In genomic region chr12:102354126-102354984, GRCm38 (mm10) we compare ENCODE assay signal across 11 mouse cellular contexts.
DNase-seq lines count a peak whose midpoint lies in the region; ATAC-seq and TF ChIP-seq lines count a peak whose summit lies in the region.
"Had no signal": no experiment of that assay in that cellular context is flagged by ENCODE, and none has a peak within 500 bp of the region (broad histone marks: within the 10 kb centered on the region; RNA-seq: fewer than 3 reads in every experiment).

No protein-coding gene starts in this region.

- no peaks in the 10 kb centered on the region for H3K9me3 ChIP-seq in liver, postnatal 0 days (ENCODE audit: low read length)
- H3K9me3 ChIP-seq: limb, embryonic 10.5 days had no signal

- TF ChIP-seq EP300 in liver, postnatal 0 days (IDR thresholded peaks at IDR 0.05; ENCODE audit: low read depth), result no peak

- ATAC-seq in liver, postnatal 0 days, result peak; percentile 67

- no peaks in the 10 kb centered on the region for H3K27me3 ChIP-seq in liver, postnatal 0 days (ENCODE audit: insufficient read depth, low read length)
- H3K27me3 ChIP-seq in spleen, adult 2 months (ENCODE audit: control insufficient read depth, insufficient read depth, low read length), result no peaks in the 10 kb centered on the region

- peaks cover 32% of the 10 kb centered on the region for H3K36me3 ChIP-seq in liver, postnatal 0 days (replicated peaks; ENCODE audit: insufficient read depth, low read length)
- peaks cover 10% of the 10 kb centered on the region for H3K36me3 ChIP-seq in spleen, adult 2 months (ENCODE audit: control insufficient read depth, insufficient read depth, low read length)
- H3K36me3 ChIP-seq: limb, embryonic 10.5 days had no signal

- peak; percentile 55 for DNase-seq in lung, postnatal 25 days (ENCODE audit: low spot score)
- no peak for DNase-seq in lung, postnatal 10 days
- DNase-seq in c-Kit-positive CD71-negative TER-119-negative erythroid progenitor cells, embryonic 14.5 days (ENCODE audit: low read depth), result peak; percentile 50
- DNase-seq in liver, postnatal 0 days, result peak; percentile 56
- DNase-seq in spleen, adult 2 months (ENCODE audit: low read depth in 1 of 2, low spot score in 2 of 2), result peak; percentile 31 to 71
- no peak for DNase-seq in right cerebral cortex, postnatal 14 days
- no peak for DNase-seq in heart, postnatal 36 days
- no peak for DNase-seq in urinary bladder, postnatal 10 days (ENCODE audit: low spot score)
- DNase-seq: adrenal gland, adult 2 months; kidney, adult 18-20 months had no signal

- intact Hi-C loops in heart, postnatal 36 days (cut with DNase I), result no loop called here

- peak overlapping the region; percentile 34 for H3K4me3 ChIP-seq in liver, postnatal 0 days (ENCODE audit: low read depth, low read length)
- H3K4me3 ChIP-seq in spleen, adult 2 months (ENCODE audit: extremely low read depth, insufficient read depth, insufficient read length), result peak overlapping the region; percentile 60
- H3K4me3 ChIP-seq: limb, embryonic 10.5 days had no signal

- no peak for TF ChIP-seq CTCF in liver, postnatal 0 days (IDR thresholded peaks at IDR 0.05; ENCODE audit: low read depth)
- no peak for TF ChIP-seq CTCF in spleen, adult 2 months (IDR thresholded peaks at IDR 0.05; ENCODE audit: extremely low read depth, insufficient read depth, insufficient read length, insufficient replicate concordance)

- H3K9ac ChIP-seq in liver, postnatal 0 days (replicated peaks), result peak overlapping the region; percentile 41; the same call in 1 of the 2 replicates

- H3K4me1 ChIP-seq in liver, postnatal 0 days (ENCODE audit: insufficient read depth), result peaks cover 8% of the 10 kb centered on the region
- peaks cover 59% of the 10 kb centered on the region; the same call in 1 of the 2 replicates for H3K4me1 ChIP-seq in spleen, adult 2 months (ENCODE audit: control insufficient read depth, insufficient read depth, insufficient read length)

- WGBS in liver, postnatal 0 days (ENCODE audit: insufficient replicate concordance), result 40% methylated on average over 10 of the region's 10 CpGs
- 23% methylated on average over 10 of the region's 10 CpGs for WGBS in spleen, adult 2 months

- TF ChIP-seq POLR2A in spleen, adult 2 months (IDR thresholded peaks at IDR 0.05; ENCODE audit: low read depth, low read length), result peak; percentile 11; the same call in 1 of the 2 replicates

- H3K4me2 ChIP-seq in liver, postnatal 0 days (ENCODE audit: low read depth, low read length), result peak overlapping the region; percentile 44

- peak overlapping the region; percentile 72 for H3K27ac ChIP-seq in liver, postnatal 0 days (ENCODE audit: low read depth)
- peak overlapping the region; percentile 88 for H3K27ac ChIP-seq in spleen, adult 2 months (ENCODE audit: insufficient read depth, low read length)
- H3K27ac ChIP-seq: limb, embryonic 10.5 days had no signal

Comparison
In these comparisons a context has a peak if more than half of its experiments do, and no peak if none do; other contexts are left out.
1. DNase-seq: peak in lung, postnatal 25 days (single experiment), c-Kit-positive CD71-negative TER-119-negative erythroid progenitor cells, embryonic 14.5 days (single experiment), liver, postnatal 0 days (single experiment) and spleen, adult 2 months (2 of 2); none in lung, postnatal 10 days (single experiment), right cerebral cortex, postnatal 14 days (single experiment), heart, postnatal 36 days (0 of 2) and urinary bladder, postnatal 10 days (single experiment).